Mouse (Mus musculus): ENCODE results near the gene Ralgps1.

DNA sequence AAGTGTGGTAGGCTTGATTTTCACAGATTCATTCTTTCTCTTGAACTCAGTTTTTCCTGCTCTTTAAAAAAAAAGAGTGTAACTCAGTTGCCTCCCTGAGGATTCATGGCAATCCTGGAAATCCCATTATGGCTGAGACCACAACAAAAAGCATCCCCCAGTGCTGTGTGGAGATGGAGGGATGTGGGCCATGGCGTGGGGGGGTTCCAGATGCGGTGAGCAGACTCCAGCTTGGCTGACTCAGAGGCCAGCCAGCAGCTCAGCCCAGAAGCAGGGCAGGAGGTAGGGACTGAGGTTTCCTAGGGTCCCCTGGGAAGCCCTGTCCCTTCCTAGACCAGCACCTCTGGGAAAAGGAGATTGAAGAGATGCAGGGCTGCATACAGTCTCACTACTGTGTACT lies 194.4 kb downstream of the Ralgps1 start:
- TF ChIP-seq CTCF (IDR thresholded peaks at IDR 0.05; ENCODE audit: insufficient read depth, low read depth, low read length) (no peak), POLR2A (IDR thresholded peaks at IDR 0.05; ENCODE audit: insufficient read depth, low read depth, low read length) (no peak)
